14 mouse cellular contexts compared by ENCODE assay signal in genomic region chr2:120124096-120124495, GRCm38 (mm10). TPM values are rescaled to one million over a fixed set of nuclear protein-coding genes. Genes with fewer than 3 reads are reported as not detected.
A peak's percentile ranks its signal among the peaks of the same experiment; 100 is the strongest.
DNase-seq lines count a peak whose midpoint lies in the region; ATAC-seq and TF ChIP-seq lines count a peak whose summit lies in the region.
"Had no signal": no experiment of that assay in that cellular context is flagged by ENCODE, and none has a peak within 500 bp of the region (broad histone marks: within the 10 kb centered on the region; RNA-seq: fewer than 3 reads in every experiment).

No protein-coding gene starts in this region.

- no peaks in the 10 kb centered on the region for H3K27me3 ChIP-seq in kidney, postnatal 0 days (ENCODE audit: insufficient read depth, low read length)
- no peaks in the 10 kb centered on the region for H3K27me3 ChIP-seq in forebrain, postnatal 0 days (ENCODE audit: insufficient read depth, low read length)
- H3K27me3 ChIP-seq: liver, embryonic 13.5 days; neural tube, embryonic 13.5 days; Patski had no signal

- no peak overlapping the region for H3K9ac ChIP-seq in kidney, postnatal 0 days (ENCODE audit: low read depth, low read length)
- H3K9ac ChIP-seq in forebrain, postnatal 0 days: no peak overlapping the region
- H3K9ac ChIP-seq: liver, embryonic 13.5 days; neural tube, embryonic 13.5 days had no signal

- no peaks in the 10 kb centered on the region for H3K36me3 ChIP-seq in kidney, postnatal 0 days (ENCODE audit: insufficient read depth, low read length)
- no peaks in the 10 kb centered on the region for H3K36me3 ChIP-seq in forebrain, postnatal 0 days (ENCODE audit: insufficient read depth)
- H3K36me3 ChIP-seq: neural tube, embryonic 13.5 days had no signal

- no peak for TF ChIP-seq CTCF in kidney, postnatal 0 days (IDR thresholded peaks at IDR 0.05; ENCODE audit: low read depth)
- TF ChIP-seq CTCF in forebrain, postnatal 0 days (IDR thresholded peaks at IDR 0.05; ENCODE audit: low read depth): no peak

- no peak overlapping the region for H3K4me3 ChIP-seq in kidney, postnatal 0 days (replicated peaks; ENCODE audit: low read depth, low read length)
- H3K4me3 ChIP-seq in forebrain, postnatal 0 days (ENCODE audit: low read depth, low read length): no peak overlapping the region
- H3K4me3 ChIP-seq: liver, embryonic 13.5 days; neural tube, embryonic 13.5 days had no signal

- peaks cover 21% of the 10 kb centered on the region for H3K4me1 ChIP-seq in kidney, postnatal 0 days (replicated peaks; ENCODE audit: insufficient read depth, low read length)
- H3K4me1 ChIP-seq in forebrain, postnatal 0 days (ENCODE audit: insufficient read depth): no peaks in the 10 kb centered on the region

- H3K9me3 ChIP-seq in kidney, postnatal 0 days (replicated peaks; ENCODE audit: low read length): no peaks in the 10 kb centered on the region
- H3K9me3 ChIP-seq in forebrain, postnatal 0 days (ENCODE audit: low read length): no peaks in the 10 kb centered on the region
- H3K9me3 ChIP-seq: liver, embryonic 13.5 days; neural tube, embryonic 13.5 days had no signal

- DNase-seq in frontal cortex, adult 2 months (ENCODE audit: extremely low spot score in 1 of 2, low spot score in 1 of 2): peak; percentile 14 to 39
- no peak for DNase-seq in frontal cortex, postnatal 10 days (ENCODE audit: low spot score in 2 of 2)
- DNase-seq in kidney, postnatal 0 days (ENCODE audit: low spot score): peak; percentile 80
- no peak for DNase-seq in kidney, postnatal 10 days
- DNase-seq in MN1 (ENCODE audit: low spot score): peak; percentile 9
- peak; percentile 21 to 30 for DNase-seq in cerebellum, postnatal 36 days
- DNase-seq in spleen, postnatal 10 days (ENCODE audit: low spot score in 2 of 2): no peak
- DNase-seq in forebrain, postnatal 0 days: no peak
- DNase-seq: adrenal gland, postnatal 10 days; gastrocnemius, postnatal 10 days; liver, embryonic 13.5 days; thymus, postnatal 25 days had no signal

- no peak overlapping the region for H3K27ac ChIP-seq in kidney, postnatal 0 days
- H3K27ac ChIP-seq in forebrain, postnatal 0 days (ENCODE audit: low read depth, low read length): no peak overlapping the region
- H3K27ac ChIP-seq: liver, embryonic 13.5 days; neural tube, embryonic 13.5 days had no signal

- 41% methylated on average over 1 of the region's 1 CpGs for WGBS in kidney, postnatal 0 days
- 48% methylated on average over 1 of the region's 1 CpGs for WGBS in forebrain, postnatal 0 days

- 0 out of 2 replicates have a peak, but pooled peaks have one; percentile 26 for ATAC-seq in kidney, postnatal 0 days (replicated peaks; ENCODE audit: low FRiP score, low read depth)
- no peak for ATAC-seq in forebrain, postnatal 0 days
- ATAC-seq: Patski had no signal

- H3K4me2 ChIP-seq in kidney, postnatal 0 days (ENCODE audit: low read length): no peak overlapping the region
- H3K4me2 ChIP-seq in forebrain, postnatal 0 days (ENCODE audit: low read depth): no peak overlapping the region
- H3K4me2 ChIP-seq: liver, embryonic 13.5 days; neural tube, embryonic 13.5 days had no signal

RNA-seq across cellular contexts. Expression of gene Ehd4, which starts 30.3 kb away (rescaled TPM):
- polyA plus RNA-seq in frontal cortex, adult 2 months (2012; rRNA removed): 10.9 and 11.8 TPM in 2 replicates
- 67.6 and 79.3 TPM in 2 replicates for polyA plus RNA-seq in kidney, postnatal 0 days (2015; fragmentation: Nextera tagmentation; extraction: Ambion mirVana)
- total RNA-seq in forebrain, postnatal 0 days (2014; rRNA removed): 3.7 and 7.1 TPM in 2 replicates
- 11.2 and 16.1 TPM in 2 replicates for polyA plus RNA-seq in forebrain, postnatal 0 days (2015; fragmentation: Nextera tagmentation; extraction: Ambion mirVana)

Comparison
In these comparisons a context has a peak if more than half of its experiments do, and no peak if none do; other contexts are left out.
1. DNase-seq: peak in frontal cortex, adult 2 months (2 of 2), kidney, postnatal 0 days (single experiment), MN1 (single experiment) and cerebellum, postnatal 36 days (2 of 2); none in frontal cortex, postnatal 10 days (0 of 2), kidney, postnatal 10 days (single experiment), spleen, postnatal 10 days (0 of 2) and forebrain, postnatal 0 days (single experiment).